Mouse (Mus musculus) forebrain, embryonic 15.5 days (tissue): ENCODE measurements around the gene Scaf1. TPM values are rescaled to one million over a fixed set of nuclear protein-coding genes. Genes with fewer than 3 reads are reported as not detected.
A peak's percentile ranks its signal among the peaks of the same experiment; 100 is the strongest.

Experiments used
- ATAC-seq: fragments of 200-750 bp; cut with Nextera tagmentation; replicated peaks from 2 replicates; pipeline ENCODE4 v1.8.0; 2017; ENCODE audit warnings: mild to moderate bottlenecking, moderate TSS enrichment, moderate library complexity
- H3K27ac ChIP-seq: fragments of 300-500 bp; sonication (generic); replicated peaks from 2 replicates; pipeline ENCODE4 v1.5.1; 2015; ENCODE audit warnings: mild to moderate bottlenecking, inconsistent platforms
- H3K27me3 ChIP-seq: fragments of 300-500 bp; sonication (generic); 2 replicates; pipeline ENCODE4 v1.6.1; 2015; ENCODE audit warnings: inconsistent platforms
- H3K36me3 ChIP-seq: fragments of 300-500 bp; sonication (generic); 2 replicates; pipeline ENCODE4 v1.6.1; 2015; ENCODE audit warnings: mild to moderate bottlenecking, inconsistent platforms
- H3K4me1 ChIP-seq: fragments of 300-500 bp; sonication (generic); 2 replicates; pipeline ENCODE4 v1.6.1; 2015; ENCODE audit warnings: inconsistent platforms
- H3K4me2 ChIP-seq: fragments of 300-500 bp; sonication (generic); replicated peaks from 2 replicates; pipeline ENCODE4 v1.6.1; 2015; ENCODE audit warnings: mild to moderate bottlenecking, inconsistent platforms
- H3K4me3 ChIP-seq: fragments of 300-500 bp; sonication (generic); 2 replicates; pipeline ENCODE4 v1.5.1; 2015; ENCODE audit warnings: mild to moderate bottlenecking, inconsistent platforms
- H3K9ac ChIP-seq: fragments of 300-500 bp; sonication (generic); replicated peaks from 2 replicates; pipeline ENCODE4 v1.6.1; 2015; ENCODE audit warnings: mild to moderate bottlenecking, inconsistent platforms
- H3K9me3 ChIP-seq: fragments of 300-500 bp; sonication (generic); 2 replicates; pipeline ENCODE4 v1.6.1; 2016; ENCODE audit warnings: inconsistent platforms
- WGBS: fragments of 180-500 bp; shearing (Covaris S2); methylation state at CpG from one replicate; pipeline ENCODE4 v1.1.7; 2015; ENCODE audit warnings: mixed read lengths; 5-methylcytosine and 5-hydroxymethylcytosine counted together
- polyA plus RNA-seq: library from polyadenylated mRNA; unstranded; fragments of >200 nt; fragmentation: Nextera tagmentation; extraction: Ambion mirVana; gene quantifications from 2 replicates; pipeline ENCODE4 v1.2.1, GENCODE M21; 2015

Gene Scaf1
- polyA plus RNA-seq, 1 experiment from 2014 or later: 42.8 TPM

DNA sequence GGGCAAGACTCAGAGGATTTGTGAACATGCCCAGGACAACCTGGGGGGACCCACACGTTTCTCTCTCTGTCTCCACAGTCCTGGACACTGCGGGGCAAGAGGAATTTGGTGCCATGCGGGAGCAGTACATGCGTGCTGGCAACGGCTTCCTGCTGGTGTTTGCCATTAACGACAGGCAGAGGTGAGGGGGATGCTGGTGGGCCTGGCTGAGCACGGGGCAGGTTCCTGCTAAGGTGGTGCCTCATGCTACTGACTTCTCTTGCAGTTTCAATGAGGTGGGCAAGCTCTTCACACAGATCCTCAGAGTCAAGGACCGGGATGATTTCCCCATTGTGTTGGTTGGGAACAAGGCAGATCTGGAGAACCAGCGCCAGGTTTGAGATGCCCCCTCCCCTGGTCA lies 4.1 kb upstream of the Scaf1 start:
- no peak for ATAC-seq
- no peak overlapping the region for H3K27ac ChIP-seq
- H3K4me1 ChIP-seq: peaks cover 18% of the 10 kb centered on the region
- H3K9me3 ChIP-seq: no peaks in the 10 kb centered on the region
- 80% methylated on average over 9 of the region's 9 CpGs for WGBS
- peaks cover 4% of the 10 kb centered on the region for H3K27me3 ChIP-seq
- H3K36me3 ChIP-seq: no peaks in the 10 kb centered on the region
- no peak overlapping the region for H3K9ac ChIP-seq
- no peak overlapping the region for H3K4me3 ChIP-seq
- H3K4me2 ChIP-seq: no peak overlapping the region

DNA sequence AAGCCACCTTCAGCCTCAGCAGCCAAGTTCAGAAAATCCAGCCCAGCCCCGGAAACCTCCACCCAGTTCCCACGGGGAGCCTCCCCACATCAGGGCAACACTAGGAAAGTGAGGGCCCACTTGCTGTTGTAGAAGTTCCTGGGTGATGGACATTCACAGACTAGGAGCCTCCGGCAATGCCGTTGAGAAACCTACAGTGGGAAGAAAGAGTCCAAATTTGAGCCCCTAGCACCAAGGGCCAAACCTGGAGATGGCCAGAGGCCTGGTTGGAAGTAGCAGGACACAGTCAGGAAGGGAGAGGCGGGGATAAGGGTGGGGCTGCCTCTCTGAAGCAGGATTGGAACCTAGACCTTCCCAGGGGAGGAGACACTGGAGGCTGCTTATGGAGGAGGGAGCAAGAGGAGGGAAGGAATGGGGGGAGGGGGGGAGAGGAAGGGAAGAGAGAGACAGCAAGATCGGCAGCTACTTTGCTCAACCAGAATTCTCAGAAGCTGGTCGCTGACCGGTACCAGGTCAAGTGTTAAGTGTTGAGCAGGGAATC lies 2.9 kb upstream of the Scaf1 start:
- Histone ChIP-seq H3K27ac (no peak overlapping the region), H3K4me3 (no peak overlapping the region), H3K27me3 (peaks cover 4% of the 10 kb centered on the region), H3K4me1 (peaks cover 30% of the 10 kb centered on the region), H3K36me3 (no peaks in the 10 kb centered on the region), H3K9ac (no peak overlapping the region), H3K9me3 (no peaks in the 10 kb centered on the region), H3K4me2 (no peak overlapping the region)
- ATAC-seq: no peak
- WGBS: 48% methylated on average over 8 of the region's 8 CpGs

DNA sequence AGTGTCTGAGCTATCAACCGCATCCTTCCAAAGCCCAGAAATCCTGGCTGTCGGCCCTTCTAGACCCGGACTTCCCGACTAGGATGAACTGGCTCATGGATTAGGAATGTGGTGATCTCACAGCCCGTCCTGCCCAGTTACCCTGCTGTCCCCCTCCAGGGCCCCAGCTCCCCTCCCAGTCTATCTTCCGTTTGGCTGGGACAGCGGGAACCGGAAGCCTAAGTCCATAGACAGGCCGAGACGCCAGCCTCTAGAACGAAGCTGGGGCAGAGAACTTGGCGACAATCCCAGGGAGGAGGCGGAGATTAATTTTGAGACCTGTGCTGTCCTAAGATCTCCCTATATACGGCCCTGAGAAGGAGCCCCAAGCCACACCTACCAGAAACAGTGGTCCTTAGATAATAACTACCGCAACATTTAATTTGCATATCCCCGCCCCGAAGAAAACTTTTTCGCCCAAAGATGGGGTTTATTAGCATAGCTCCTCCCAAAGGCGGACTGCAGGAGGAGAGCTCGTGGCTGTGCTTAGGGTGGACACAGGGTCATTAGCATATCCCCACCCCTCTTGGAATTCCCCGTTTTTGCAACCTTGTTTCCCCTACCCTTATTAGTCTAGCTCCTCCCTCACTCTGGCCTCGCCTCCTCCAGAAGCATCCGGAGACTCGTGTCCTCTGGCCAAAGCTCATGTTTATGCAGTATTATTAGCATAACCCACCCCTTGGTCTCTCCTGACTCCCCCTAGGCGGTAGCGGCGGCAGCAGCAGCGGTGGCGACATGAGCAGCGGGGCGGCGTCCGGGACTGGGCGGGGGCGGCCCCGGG lies 1.3 kb upstream of the Scaf1 start, which contains the start of gene Rras:
Gene Rras (plus strand): TSS at position 720 of the 820 bp plus-strand sequence.
- peak within 1 kb of the TSS; percentile 84 for H3K4me3 ChIP-seq
- H3K27me3 ChIP-seq: peaks cover 4% of the 10 kb centered on the region
- H3K4me1 ChIP-seq: peaks cover 37% of the 10 kb centered on the region
- no peaks in the 10 kb centered on the region for H3K9me3 ChIP-seq
- peak within 1 kb of the TSS; percentile 48 for H3K9ac ChIP-seq
- WGBS: under 1% methylated on average over 36 of the region's 36 CpGs
- peak; percentile 71 for ATAC-seq
- H3K36me3 ChIP-seq: peaks cover 8% of the 10 kb centered on the region
- peak within 1 kb of the TSS; percentile 86 for H3K4me2 ChIP-seq
- H3K27ac ChIP-seq: peak within 1 kb of the TSS; percentile 81

DNA sequence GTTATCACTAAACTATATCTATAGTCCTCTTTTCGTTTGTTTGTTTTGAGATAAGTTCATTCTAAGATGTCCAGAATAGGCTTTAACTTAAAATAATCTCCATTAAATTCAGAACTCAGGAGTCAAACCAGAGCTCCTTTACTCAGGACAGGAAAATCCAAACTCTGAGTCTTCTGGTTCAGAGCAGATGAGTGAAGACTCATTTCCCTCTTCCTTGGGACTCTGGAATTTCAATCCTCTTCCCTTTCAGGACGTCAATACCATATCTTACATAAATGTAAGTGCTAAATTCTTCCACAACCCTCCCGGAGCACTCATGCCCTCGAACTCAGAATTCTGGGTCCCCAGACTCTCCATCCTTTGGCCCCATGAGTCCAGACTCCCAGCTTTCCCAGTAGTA lies 598 bp upstream of the Scaf1 start:
- Histone ChIP-seq H3K4me2 (peak overlapping the region; percentile 86), H3K4me3 (peak overlapping the region; percentile 84), H3K9ac (peak overlapping the region; percentile 48), H3K4me1 (peaks cover 37% of the 10 kb centered on the region), H3K9me3 (no peaks in the 10 kb centered on the region), H3K27me3 (peaks cover 4% of the 10 kb centered on the region), H3K36me3 (peaks cover 15% of the 10 kb centered on the region), H3K27ac (peak overlapping the region; percentile 81)
- 4% methylated on average over 4 of the region's 4 CpGs for WGBS
- ATAC-seq: no peak

DNA sequence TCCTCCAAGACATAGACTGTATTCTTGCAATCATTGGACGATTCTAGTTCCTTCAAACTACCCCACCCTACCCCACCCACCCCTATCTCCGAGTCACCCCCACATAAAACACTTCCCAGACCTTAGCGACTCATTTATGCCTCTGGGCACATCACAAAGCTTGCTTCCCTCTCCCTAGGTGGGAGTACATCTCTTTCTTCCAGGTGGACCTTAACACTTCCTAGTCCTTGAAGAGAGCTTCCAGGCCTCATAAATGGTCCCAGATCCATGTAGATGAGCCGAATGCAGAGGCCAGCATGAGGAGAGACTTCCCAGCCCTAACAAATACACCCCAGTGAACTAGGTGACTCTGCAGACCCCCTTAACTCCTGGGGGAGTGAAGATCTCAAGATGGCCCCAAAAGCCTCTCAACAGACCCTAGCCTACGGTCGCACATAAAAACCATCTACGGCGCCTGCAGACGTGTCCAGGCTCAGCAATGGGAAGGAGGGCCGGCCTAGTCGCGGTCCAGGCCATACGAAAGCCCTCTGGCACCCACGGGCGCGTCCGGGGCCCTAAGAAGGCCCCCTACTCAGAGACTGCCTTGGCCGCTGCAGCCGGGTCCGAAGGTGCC lies 713 bp downstream of the Scaf1 start:
- Histone ChIP-seq H3K4me1 (peaks cover 37% of the 10 kb centered on the region), H3K27me3 (peaks cover 4% of the 10 kb centered on the region), H3K27ac (peak overlapping the region; percentile 69), H3K4me3 (peak overlapping the region; percentile 84), H3K9ac (peak overlapping the region; percentile 93), H3K4me2 (peak overlapping the region; percentile 86), H3K9me3 (no peaks in the 10 kb centered on the region), H3K36me3 (peaks cover 26% of the 10 kb centered on the region)
- WGBS: 2% methylated on average over 20 of the region's 20 CpGs
- ATAC-seq: no peak

DNA sequence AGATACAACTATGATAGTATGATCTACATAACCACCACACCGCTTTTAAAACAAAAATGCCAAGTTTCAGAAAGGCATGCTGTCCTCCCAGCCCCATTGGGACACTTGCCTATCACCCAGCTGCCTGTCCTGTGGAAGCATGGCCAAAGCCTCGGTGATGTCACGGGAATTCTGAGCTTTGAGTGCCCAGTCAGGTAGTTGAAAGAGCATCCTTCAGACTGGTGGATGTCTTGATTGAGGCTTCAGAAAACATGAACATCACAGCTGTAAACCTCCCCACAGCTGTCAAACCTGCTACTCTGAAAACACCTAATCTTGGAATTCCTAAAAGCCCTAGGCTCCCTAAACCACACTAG lies 2.1 kb downstream of the Scaf1 start:
- Histone ChIP-seq H3K27ac (no peak overlapping the region), H3K27me3 (peaks cover 2% of the 10 kb centered on the region), H3K9ac (no peak overlapping the region), H3K4me3 (no peak overlapping the region), H3K9me3 (no peaks in the 10 kb centered on the region), H3K36me3 (peaks cover 40% of the 10 kb centered on the region), H3K4me1 (peaks cover 37% of the 10 kb centered on the region), H3K4me2 (no peak overlapping the region)
- no peak for ATAC-seq
- WGBS: 94% methylated on average over 3 of the region's 3 CpGs

DNA sequence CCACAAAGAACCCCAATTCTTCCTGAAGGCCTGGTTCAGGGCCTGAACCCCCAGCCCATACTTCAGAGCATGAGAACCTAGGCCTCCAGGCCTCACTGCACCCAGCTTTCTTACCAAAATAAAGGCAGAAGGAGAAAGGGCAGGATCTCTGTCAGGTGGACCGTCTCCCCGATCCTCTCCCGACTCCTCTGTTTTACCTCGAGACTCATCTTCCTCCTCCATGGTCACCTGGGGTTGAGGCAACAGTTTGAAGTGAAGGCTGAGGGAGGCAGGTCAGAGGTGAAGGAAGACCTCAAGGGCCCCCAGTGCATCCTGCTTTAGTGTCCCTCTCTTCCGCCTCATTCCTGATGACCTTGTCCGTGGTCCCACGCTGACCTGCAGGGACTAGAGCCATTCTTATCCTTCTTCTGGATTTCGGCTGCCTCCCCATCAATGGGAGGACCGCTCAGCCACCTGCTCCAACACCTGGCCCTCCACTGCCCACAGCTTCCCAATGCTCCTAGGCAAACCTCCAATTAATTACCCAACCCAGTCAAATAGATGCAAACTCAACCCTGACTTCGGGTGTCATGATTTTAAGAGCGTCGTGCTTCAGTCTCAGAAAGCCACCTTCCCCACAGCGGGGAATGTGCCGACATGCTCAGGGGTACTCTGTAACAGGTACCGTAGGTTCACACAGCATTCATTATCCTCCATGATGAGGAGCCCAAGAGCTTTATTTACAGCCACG lies 2.6 kb downstream of the Scaf1 start:
- Histone ChIP-seq H3K4me2 (no peak overlapping the region), H3K9me3 (no peaks in the 10 kb centered on the region), H3K27me3 (no peaks in the 10 kb centered on the region), H3K36me3 (peaks cover 45% of the 10 kb centered on the region), H3K4me3 (no peak overlapping the region), H3K4me1 (peaks cover 37% of the 10 kb centered on the region), H3K27ac (no peak overlapping the region), H3K9ac (no peak overlapping the region)
- ATAC-seq: no peak
- WGBS: 95% methylated on average over 16 of the region's 16 CpGs

DNA sequence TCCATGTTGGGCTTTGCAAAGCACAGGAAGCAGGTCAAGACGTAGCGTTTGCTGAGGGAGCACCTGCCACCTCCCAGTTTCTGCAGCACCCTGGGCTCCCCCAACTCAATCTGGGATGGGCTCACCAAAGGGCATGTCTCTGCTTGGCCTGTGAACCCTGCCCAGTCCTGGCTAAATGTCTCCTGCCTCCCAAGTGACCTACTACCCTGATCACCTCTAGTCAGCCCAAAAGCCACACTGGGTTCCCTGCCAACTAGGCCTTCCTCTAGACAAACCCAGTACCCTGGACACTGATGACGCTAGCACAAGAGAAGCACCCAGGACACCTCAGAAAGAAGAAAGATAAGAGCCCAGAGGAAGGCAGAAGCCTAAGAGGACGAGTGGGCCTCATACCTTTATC lies 3.3 kb downstream of the Scaf1 start:
- H3K27ac ChIP-seq: no peak overlapping the region
- H3K9ac ChIP-seq: no peak overlapping the region
- H3K4me2 ChIP-seq: no peak overlapping the region
- no peaks in the 10 kb centered on the region for H3K9me3 ChIP-seq
- ATAC-seq: no peak
- H3K4me1 ChIP-seq: peaks cover 34% of the 10 kb centered on the region
- peaks cover 52% of the 10 kb centered on the region for H3K36me3 ChIP-seq
- no peaks in the 10 kb centered on the region for H3K27me3 ChIP-seq
- no peak overlapping the region for H3K4me3 ChIP-seq
- 88% methylated on average over 4 of the region's 4 CpGs for WGBS

DNA sequence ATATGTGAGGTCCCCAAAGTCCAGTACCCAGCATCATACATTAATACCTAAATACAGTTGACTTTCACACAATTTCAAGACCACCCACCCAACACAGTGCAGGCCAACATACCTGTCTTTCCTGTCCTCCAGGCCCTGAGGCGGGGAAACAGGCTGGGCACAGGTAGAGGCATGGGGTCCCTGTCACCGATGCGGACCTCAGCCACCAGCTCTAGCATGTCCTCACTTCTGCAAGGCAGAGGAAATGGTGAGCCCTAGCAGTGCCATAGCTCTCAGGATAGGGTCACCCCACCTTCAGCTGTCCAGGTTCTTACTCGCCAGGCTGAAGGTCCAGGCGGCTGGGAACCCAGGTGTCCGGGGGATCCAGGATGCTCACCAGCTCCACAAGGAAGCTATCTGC lies 4.2 kb downstream of the Scaf1 start:
- Histone ChIP-seq H3K27ac (no peak overlapping the region), H3K9ac (no peak overlapping the region), H3K27me3 (no peaks in the 10 kb centered on the region), H3K4me3 (no peak overlapping the region), H3K4me2 (no peak overlapping the region), H3K36me3 (peaks cover 60% of the 10 kb centered on the region), H3K4me1 (peaks cover 26% of the 10 kb centered on the region), H3K9me3 (no peaks in the 10 kb centered on the region)
- WGBS: 96% methylated on average over 6 of the region's 6 CpGs
- ATAC-seq: no peak

DNA sequence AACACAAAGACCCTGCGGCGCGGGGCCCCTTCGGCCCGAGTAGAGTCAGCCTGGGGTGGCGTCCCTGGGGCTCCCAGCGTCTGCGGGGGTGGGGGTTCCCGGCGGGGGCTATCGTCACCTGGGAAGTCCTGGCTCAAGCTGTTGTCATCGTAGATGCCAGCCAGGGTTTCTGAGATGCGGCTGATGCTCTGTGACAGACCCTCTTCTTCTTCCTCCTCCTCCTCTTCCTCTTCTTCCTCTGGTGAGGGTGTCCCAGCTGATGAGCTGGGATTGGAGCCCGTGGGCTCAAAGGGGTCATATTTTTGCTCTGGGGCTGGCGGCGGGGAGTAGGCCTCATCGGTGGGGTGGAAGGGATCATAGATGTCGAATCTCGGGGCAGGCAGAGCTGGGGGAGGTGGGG lies 7.8 kb downstream of the Scaf1 start:
- no peak for ATAC-seq
- WGBS: 94% methylated on average over 19 of the region's 19 CpGs
- H3K27ac ChIP-seq: no peak overlapping the region
- H3K4me1 ChIP-seq: 0 out of 2 replicates have a peak, but pooled peaks cover 4% of the 10 kb centered on the region
- no peak overlapping the region for H3K9ac ChIP-seq
- H3K4me2 ChIP-seq: no peak overlapping the region
- no peak overlapping the region for H3K4me3 ChIP-seq
- no peaks in the 10 kb centered on the region for H3K9me3 ChIP-seq
- H3K27me3 ChIP-seq: no peaks in the 10 kb centered on the region
- H3K36me3 ChIP-seq: peaks cover 92% of the 10 kb centered on the region

DNA sequence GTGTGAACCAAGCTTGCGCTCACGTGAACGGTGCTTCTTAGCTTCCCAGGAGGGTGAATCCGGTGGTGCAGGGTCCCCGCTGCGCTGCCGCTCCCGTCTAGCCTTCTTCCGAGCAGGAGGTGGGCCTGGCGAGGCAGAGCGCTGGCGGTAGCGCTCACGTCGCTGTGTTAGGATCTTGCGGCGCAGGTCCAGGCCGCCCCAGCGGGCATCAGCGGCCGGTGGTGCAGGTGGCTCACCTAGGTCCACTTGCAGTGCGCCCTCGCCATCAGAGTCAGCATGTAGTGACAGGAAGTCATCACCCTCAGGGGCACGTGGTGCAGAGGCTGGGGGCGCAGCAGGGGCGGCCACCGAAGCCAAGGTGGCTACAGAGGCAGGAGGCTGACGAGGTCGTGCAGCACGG lies 8.3 kb downstream of the Scaf1 start:
- no peaks in the 10 kb centered on the region for H3K27me3 ChIP-seq
- H3K9ac ChIP-seq: no peak overlapping the region
- no peak overlapping the region for H3K27ac ChIP-seq
- peaks cover 93% of the 10 kb centered on the region for H3K36me3 ChIP-seq
- no peaks in the 10 kb centered on the region for H3K9me3 ChIP-seq
- no peak overlapping the region for H3K4me3 ChIP-seq
- 94% methylated on average over 30 of the region's 30 CpGs for WGBS
- ATAC-seq: no peak
- H3K4me2 ChIP-seq: no peak overlapping the region
- no peaks in the 10 kb centered on the region for H3K4me1 ChIP-seq

DNA sequence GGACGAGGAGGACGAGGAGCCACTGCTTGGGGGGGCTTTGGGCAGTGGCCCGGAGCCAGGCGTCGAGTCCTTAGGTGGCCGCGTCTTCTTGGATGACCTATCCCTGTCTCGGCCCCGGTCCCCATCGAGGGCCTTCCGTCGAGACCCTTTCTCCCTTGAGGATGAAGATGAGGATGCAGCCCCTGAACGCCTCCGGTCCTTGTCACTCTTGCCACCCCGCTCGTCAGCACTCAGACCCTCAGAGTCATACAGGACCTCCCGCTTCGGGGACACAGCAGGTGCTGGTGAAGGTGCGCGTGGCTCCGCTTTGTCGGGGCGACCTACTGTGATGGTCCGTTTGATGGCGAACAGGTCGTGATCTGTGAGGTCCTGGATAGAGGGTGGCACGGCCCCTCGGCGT lies 9.0 kb downstream of the Scaf1 start:
- H3K4me3 ChIP-seq: no peak overlapping the region
- H3K27me3 ChIP-seq: no peaks in the 10 kb centered on the region
- H3K36me3 ChIP-seq: peaks cover 94% of the 10 kb centered on the region
- no peak overlapping the region for H3K27ac ChIP-seq
- 97% methylated on average over 29 of the region's 29 CpGs for WGBS
- no peaks in the 10 kb centered on the region for H3K4me1 ChIP-seq
- H3K4me2 ChIP-seq: no peak overlapping the region
- H3K9me3 ChIP-seq: no peaks in the 10 kb centered on the region
- no peak overlapping the region for H3K9ac ChIP-seq
- ATAC-seq: no peak
